Mouse (Mus musculus) WW6 (cell line): ENCODE results near the gene Slc25a51.

Source experiments
- DNase-seq: peaks from one replicate; pipeline ENCODE4 v3.0.0-alpha.2; 2013; ENCODE audit warnings: low read depth, low spot score

Gene Slc25a51

GRCm38 (mm10) chr4:45408427-45409132, at the start of gene Slc25a51:
Gene Slc25a51 (minus strand): TSS chr4:45408766.
- DNase-seq, result peak; percentile 82

GRCm38 (mm10) chr4:45457543-45457942, 49.0 kb upstream of the Slc25a51 start:
- DNase-seq, result no peak

DNA sequence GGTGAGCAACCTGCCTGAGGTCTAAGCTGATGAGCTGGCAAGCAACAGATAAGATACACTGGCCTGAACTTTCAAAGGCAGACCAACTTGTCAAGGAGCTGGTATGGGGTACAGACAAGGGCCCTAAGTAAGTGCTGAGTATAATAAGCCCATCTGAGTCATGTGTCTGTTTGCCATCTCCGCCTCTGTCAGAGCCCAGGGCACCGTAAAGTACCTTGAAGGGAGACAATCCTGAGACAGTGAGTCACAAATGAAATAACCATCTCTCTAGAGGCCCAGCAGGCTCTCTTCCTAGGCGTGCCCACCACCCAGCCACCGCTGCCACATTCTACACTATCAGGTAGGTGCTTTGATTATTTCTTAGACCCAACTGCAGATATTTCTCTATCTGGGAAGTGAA, 46.4 kb upstream of the Slc25a51 start:
- DNase-seq, result no peak

- no peak for DNase-seq
Observed at GRCm38 (mm10) chr4:45453271-45453851, 44.8 kb upstream of the Slc25a51 start.

- DNase-seq, result no peak
Observed at GRCm38 (mm10) chr4:45452569-45453111, 44.1 kb upstream of the Slc25a51 start.

DNA sequence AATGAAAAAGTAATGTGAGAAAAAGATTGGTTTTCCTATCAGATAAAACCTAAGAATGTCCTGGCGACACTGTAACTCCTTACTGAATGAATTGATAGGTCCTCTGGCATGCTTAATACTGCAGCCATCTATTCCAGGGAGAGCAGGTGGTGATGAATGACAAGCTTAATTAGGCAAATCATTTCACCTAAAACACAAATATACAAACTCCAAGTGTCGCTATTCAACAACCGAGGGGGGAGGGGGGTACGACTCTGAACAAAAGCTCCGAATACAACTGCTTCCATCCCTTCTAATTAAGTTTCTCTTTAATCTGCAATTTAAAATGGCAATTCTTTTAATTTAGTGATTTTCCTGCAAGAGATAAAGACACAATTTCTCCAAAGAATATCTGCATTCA, 40.4 kb upstream of the Slc25a51 start:
- no peak for DNase-seq

DNA sequence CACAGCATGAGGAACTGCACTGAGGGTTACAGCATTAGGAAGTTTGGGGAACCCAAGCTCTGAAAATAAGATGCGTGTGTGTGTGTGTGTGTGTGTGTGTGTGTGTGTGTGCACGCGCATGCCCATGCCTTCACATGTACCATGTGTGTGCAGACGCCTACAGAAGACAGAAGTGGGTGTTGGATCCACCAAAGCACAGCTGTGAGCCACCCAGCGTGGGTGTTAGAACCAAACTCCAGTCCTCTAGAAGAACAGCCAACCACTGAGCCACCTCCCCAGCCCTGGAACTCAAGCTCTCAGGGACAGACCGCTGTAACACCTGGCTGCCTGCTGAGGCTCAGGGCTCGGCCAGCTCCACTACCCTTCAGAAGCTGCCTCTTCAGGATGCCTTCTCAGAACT, 39.9 kb upstream of the Slc25a51 start:
- no peak for DNase-seq

- DNase-seq, result no peak
Observed at GRCm38 (mm10) chr4:45447196-45447595, 38.6 kb upstream of the Slc25a51 start.

- no peak for DNase-seq
Observed at GRCm38 (mm10) chr4:45445235-45445634, 36.7 kb upstream of the Slc25a51 start.

DNA sequence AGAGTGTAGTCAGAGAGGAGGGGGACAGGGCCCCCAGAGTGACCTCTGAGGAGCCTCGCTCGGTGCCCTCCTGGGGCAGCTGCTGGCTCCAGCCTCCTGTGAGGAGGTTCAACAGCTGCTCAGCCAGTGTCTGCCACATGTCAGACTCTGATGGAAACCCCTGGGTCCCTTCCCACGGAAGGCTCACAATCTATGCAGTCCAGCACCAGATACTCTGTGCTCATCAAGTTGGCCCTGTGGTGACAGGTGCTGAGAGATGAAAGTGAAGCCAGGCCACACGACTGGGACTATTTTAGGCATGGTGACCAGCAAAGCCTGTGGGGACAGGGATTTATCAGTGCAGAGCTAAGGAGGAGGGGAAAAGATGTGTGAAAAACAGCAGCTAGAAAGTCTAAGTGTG, 36.2 kb upstream of the Slc25a51 start:
- DNase-seq, result no peak

GRCm38 (mm10) chr4:45443652-45444051, 35.1 kb upstream of the Slc25a51 start:
- no peak for DNase-seq

DNA sequence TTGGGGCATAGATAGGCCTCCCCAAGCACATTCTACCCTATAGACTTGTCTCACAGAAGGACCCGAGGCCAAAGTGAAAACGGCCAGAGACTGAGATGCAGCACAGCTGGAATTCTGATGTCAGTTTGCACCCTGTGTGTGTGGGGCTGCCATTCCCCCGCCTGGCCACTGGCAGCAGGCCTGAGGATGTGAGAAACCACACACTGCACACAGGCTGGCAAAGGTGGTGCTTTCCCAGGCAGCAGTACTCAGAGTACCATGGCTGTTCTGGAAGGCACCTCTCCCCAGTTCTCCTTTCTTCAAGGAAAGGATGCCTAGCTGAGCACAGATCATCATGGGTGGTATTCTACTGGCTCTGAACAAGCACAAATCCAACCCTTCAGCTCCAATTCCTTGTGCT, 33.7 kb upstream of the Slc25a51 start:
- no peak for DNase-seq

DNA sequence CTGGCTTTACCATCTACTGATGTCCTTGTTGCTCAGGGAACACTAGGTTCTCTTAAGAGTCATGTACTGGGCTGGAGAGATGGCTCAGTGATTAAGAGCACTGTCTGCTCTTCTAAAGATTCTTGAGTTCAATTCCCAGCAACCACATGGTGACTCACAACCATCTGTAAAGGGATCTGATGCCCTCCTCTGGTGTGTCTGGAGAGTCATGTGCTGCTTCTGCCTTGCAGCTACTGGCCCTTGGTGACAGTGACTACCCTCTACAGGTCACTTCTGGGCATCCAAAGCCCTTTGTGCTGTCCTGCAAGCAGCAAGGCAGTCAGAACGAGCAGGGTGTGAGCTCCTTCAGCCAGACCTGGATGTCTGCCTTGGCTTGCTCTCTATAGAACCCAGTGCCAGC, 33.2 kb upstream of the Slc25a51 start:
- DNase-seq, result no peak

DNA sequence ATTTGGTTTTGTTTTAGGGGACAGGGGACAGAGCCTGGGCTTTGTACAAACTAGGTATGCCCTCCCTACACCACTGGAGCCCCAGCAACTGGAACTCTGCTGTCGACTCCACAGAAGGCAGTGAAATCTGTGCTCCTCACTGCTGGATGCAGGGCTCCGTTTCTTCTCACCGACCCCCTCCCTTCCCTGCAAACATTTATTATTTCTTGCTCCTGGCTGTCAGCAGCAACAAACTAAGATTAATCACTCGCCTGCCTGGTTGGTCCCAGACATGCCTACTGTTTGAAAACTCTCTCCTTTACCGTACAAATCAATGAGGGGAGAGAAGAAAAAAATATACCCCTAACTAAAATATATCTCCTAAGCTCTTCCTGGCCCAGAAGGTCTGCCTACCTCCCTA, 30.7 kb upstream of the Slc25a51 start:
- DNase-seq, result no peak

DNA sequence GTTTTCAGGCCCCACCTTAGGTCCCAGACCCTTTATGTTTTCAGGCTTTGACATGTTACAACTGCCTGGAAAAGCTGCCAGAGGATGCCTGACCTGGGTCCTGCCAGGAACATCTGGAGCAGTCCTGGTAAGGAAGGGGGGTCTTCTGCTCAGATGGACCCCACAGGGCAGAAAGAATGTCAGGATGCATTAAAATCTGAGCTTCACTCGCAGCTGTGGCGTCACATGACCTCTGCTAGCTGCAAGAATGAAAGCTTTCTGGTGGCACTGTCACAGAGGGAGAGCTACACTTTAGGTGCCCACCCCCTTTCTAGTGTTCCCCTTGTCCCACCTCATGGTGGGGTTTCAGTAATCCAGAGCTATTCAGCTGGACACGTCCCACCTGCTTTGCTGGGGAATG, 28.4 kb upstream of the Slc25a51 start:
- no peak for DNase-seq

DNA sequence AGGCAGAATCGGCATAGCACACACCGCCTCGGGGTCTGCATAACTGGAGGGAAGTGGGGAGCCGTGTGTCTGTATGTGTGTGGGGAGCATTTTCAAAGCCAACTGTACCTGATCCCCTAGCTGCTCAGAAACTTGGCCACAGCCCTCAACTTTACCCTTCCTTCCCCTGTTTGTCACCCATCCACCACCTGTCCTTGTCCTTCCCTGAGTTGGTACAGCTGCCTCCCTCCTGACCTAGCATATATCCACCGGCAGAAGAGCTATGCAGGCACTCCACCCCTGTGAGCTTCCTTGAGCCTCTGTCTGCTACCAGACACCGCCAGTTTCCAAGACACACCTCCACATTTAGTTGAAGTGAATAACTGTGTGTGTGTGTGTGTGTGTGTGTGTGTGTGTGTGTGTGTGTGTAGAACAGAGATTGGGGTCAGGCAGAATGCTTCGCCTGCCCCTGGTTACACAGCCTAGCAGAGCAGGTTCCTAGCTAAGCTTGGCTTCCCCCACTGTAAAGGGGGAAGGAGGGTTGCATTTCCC, 27.9 kb upstream of the Slc25a51 start:
- DNase-seq, result no peak

DNA sequence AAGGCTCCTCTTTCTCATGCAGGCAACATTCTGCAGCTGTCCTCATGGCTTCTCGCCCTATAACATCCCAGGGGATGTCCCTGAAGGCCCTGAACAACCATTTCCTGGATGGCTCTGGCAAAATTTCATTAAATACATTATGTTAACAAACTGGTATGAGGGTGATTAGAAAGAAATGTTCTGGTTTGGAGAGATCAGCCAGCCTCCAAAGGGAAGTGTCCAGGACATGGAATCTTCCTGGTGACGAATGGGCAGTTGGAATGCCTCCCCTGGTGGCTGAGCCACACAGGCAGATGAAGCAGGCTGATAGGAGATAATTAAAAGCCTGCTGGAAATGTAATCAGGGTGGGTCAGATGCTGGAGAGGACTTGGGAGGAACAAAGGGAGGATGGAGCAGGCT, 27.3 kb upstream of the Slc25a51 start:
- DNase-seq, result no peak

GRCm38 (mm10) chr4:45434681-45435080, 26.1 kb upstream of the Slc25a51 start:
- no peak for DNase-seq

DNA sequence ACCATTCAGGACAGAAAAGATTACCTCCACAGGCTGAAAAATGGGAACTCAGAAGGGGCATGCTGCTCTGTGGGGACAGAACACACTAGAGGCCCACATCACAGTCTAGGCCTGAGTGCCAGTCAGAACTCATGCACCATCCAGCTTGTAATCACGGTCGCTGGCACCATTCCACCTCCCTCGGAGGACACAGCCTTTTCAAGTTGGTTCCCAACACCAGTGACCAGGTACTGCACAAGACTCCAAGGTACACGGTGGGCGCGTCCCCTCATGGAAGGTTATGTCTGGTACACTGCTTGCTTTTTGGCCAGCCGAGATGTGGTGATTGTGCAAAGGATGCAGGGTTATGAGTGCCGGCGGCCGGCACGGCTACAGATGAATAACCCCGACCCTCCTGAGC, 25.5 kb upstream of the Slc25a51 start:
- no peak for DNase-seq

GRCm38 (mm10) chr4:45431806-45432205, 23.2 kb upstream of the Slc25a51 start:
- no peak for DNase-seq

DNA sequence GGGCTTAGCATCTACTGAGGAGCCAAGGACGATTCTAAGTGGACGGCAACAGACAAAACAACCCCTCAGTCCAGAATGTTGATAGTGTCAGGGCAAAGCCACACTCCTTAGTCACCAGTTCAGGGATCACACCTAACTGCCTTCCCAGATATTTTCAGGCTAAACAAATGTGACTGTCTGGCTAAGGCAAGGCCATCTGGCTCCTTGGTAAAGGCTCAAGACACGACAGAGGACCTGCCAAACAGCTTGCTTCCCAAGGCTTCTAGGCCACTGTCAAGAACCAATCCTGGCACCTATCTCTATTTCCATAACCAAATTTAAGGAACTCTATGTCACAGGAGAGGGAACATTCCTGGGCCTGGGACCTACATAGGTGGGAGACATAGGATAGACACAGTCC, 22.8 kb upstream of the Slc25a51 start:
- no peak for DNase-seq

GRCm38 (mm10) chr4:45429451-45429850, 20.9 kb upstream of the Slc25a51 start:
- no peak for DNase-seq
